Mouse (Mus musculus): ENCODE results near the gene Gm10945.

GRCm38 (mm10) chr10:6717181-6717948 lies 44.2 kb downstream of the Gm10945 start:
- no peak for TF ChIP-seq CTCF (IDR thresholded peaks at IDR 0.05; ENCODE audit: control insufficient read depth, insufficient read depth, insufficient read length)
- TF ChIP-seq USF1 (IDR thresholded peaks at IDR 0.05; ENCODE audit: low read depth), result no peak
- no peak for TF ChIP-seq MAX (IDR thresholded peaks at IDR 0.05)
- TF ChIP-seq MYOD1 (IDR thresholded peaks at IDR 0.05; ENCODE audit: control insufficient read depth, insufficient read length, low read depth), result no peak
- TF ChIP-seq CEBPB (IDR thresholded peaks at IDR 0.05; ENCODE audit: low read depth), result no peak
- no peak for TF ChIP-seq FOSL1 (IDR thresholded peaks at IDR 0.05; ENCODE audit: insufficient read depth, low read length, poor library complexity, severe bottlenecking)
